Mouse (Mus musculus): Measurements from ENCODE around the gene Hopx. TPM values are rescaled to one million over a fixed set of nuclear protein-coding genes. Genes with fewer than 3 reads are reported as not detected.

Gene Hopx
- polyA plus RNA-seq, 1 experiment: 0.51 TPM

GRCm38 (mm10) chr5:77087122-77087521 lies 27.8 kb downstream of the Hopx start:
- no peaks in the 10 kb centered on the region for H3K36me3 ChIP-seq (ENCODE audit: control insufficient read depth)
- H3K27me3 ChIP-seq (ENCODE audit: control insufficient read depth): no peaks in the 10 kb centered on the region
- peaks cover 3% of the 10 kb centered on the region for H3K4me1 ChIP-seq (ENCODE audit: control insufficient read depth)
- H3K9me3 ChIP-seq (ENCODE audit: control insufficient read depth, low read length): no peaks in the 10 kb centered on the region
- no peak overlapping the region for H3K4me3 ChIP-seq (replicated peaks)
- TF ChIP-seq TAL1 (IDR thresholded peaks at IDR 0.05; ENCODE audit: low read length): no peak
- no peak for TF ChIP-seq GATA1 (IDR thresholded peaks at IDR 0.05; ENCODE audit: low read length)

- TF ChIP-seq GATA1 (IDR thresholded peaks at IDR 0.05; ENCODE audit: low read length): no peak
- TF ChIP-seq TAL1 (IDR thresholded peaks at IDR 0.05; ENCODE audit: low read length): no peak
- H3K4me3 ChIP-seq (replicated peaks): no peak overlapping the region
- H3K9me3 ChIP-seq (ENCODE audit: control insufficient read depth, low read length): no peaks in the 10 kb centered on the region
- H3K4me1 ChIP-seq (ENCODE audit: control insufficient read depth): no peaks in the 10 kb centered on the region
- no peaks in the 10 kb centered on the region for H3K36me3 ChIP-seq (ENCODE audit: control insufficient read depth)
- H3K27me3 ChIP-seq (ENCODE audit: control insufficient read depth): no peaks in the 10 kb centered on the region
Measured at GRCm38 (mm10) chr5:77086541-77086940, 28.4 kb downstream of the Hopx start.

- no peak for TF ChIP-seq TAL1 (IDR thresholded peaks at IDR 0.05; ENCODE audit: low read length)
- no peak for TF ChIP-seq GATA1 (IDR thresholded peaks at IDR 0.05; ENCODE audit: low read length)
- H3K4me3 ChIP-seq (replicated peaks): no peak overlapping the region
- no peaks in the 10 kb centered on the region for H3K36me3 ChIP-seq (ENCODE audit: control insufficient read depth)
- H3K4me1 ChIP-seq (ENCODE audit: control insufficient read depth): no peaks in the 10 kb centered on the region
- H3K9me3 ChIP-seq (ENCODE audit: control insufficient read depth, low read length): no peaks in the 10 kb centered on the region
- no peaks in the 10 kb centered on the region for H3K27me3 ChIP-seq (ENCODE audit: control insufficient read depth)
Measured at GRCm38 (mm10) chr5:77085753-77086450, 29.0 kb downstream of the Hopx start.

- no peaks in the 10 kb centered on the region for H3K36me3 ChIP-seq (ENCODE audit: control insufficient read depth)
- no peak for TF ChIP-seq GATA1 (IDR thresholded peaks at IDR 0.05; ENCODE audit: low read length)
- no peak for TF ChIP-seq TAL1 (IDR thresholded peaks at IDR 0.05; ENCODE audit: low read length)
- no peak overlapping the region for H3K4me3 ChIP-seq (replicated peaks)
- no peaks in the 10 kb centered on the region for H3K4me1 ChIP-seq (ENCODE audit: control insufficient read depth)
- H3K9me3 ChIP-seq (ENCODE audit: control insufficient read depth, low read length): no peaks in the 10 kb centered on the region
- 0 out of 2 replicates have a peak, but pooled peaks cover 2% of the 10 kb centered on the region for H3K27me3 ChIP-seq (ENCODE audit: control insufficient read depth)
Measured at GRCm38 (mm10) chr5:77084418-77084817, 30.5 kb downstream of the Hopx start.

- H3K4me1 ChIP-seq (ENCODE audit: control insufficient read depth): no peaks in the 10 kb centered on the region
- H3K4me3 ChIP-seq (replicated peaks): no peak overlapping the region
- 0 out of 2 replicates have a peak, but pooled peaks cover 2% of the 10 kb centered on the region for H3K27me3 ChIP-seq (ENCODE audit: control insufficient read depth)
- H3K9me3 ChIP-seq (ENCODE audit: control insufficient read depth, low read length): no peaks in the 10 kb centered on the region; the same call in 1 of the 2 replicates
- TF ChIP-seq GATA1 (IDR thresholded peaks at IDR 0.05; ENCODE audit: low read length) (no peak), TAL1 (IDR thresholded peaks at IDR 0.05; ENCODE audit: low read length) (no peak)
- H3K36me3 ChIP-seq (ENCODE audit: control insufficient read depth): no peaks in the 10 kb centered on the region
Measured at GRCm38 (mm10) chr5:77082735-77083134, 32.2 kb downstream of the Hopx start.

- TF ChIP-seq TAL1 (IDR thresholded peaks at IDR 0.05; ENCODE audit: low read length) (no peak), GATA1 (IDR thresholded peaks at IDR 0.05; ENCODE audit: low read length) (no peak)
- H3K9me3 ChIP-seq (ENCODE audit: control insufficient read depth, low read length): peaks cover 5% of the 10 kb centered on the region
- H3K4me3 ChIP-seq (replicated peaks): no peak overlapping the region
- 0 out of 2 replicates have a peak, but pooled peaks cover 2% of the 10 kb centered on the region for H3K27me3 ChIP-seq (ENCODE audit: control insufficient read depth)
- H3K36me3 ChIP-seq (ENCODE audit: control insufficient read depth): no peaks in the 10 kb centered on the region
- H3K4me1 ChIP-seq (ENCODE audit: control insufficient read depth): no peaks in the 10 kb centered on the region
Measured at GRCm38 (mm10) chr5:77080761-77081160, 34.2 kb downstream of the Hopx start.

- H3K27me3 ChIP-seq (ENCODE audit: control insufficient read depth): 0 out of 2 replicates have a peak, but pooled peaks cover 2% of the 10 kb centered on the region
- peaks cover 5% of the 10 kb centered on the region for H3K9me3 ChIP-seq (ENCODE audit: control insufficient read depth, low read length)
- TF ChIP-seq TAL1 (IDR thresholded peaks at IDR 0.05; ENCODE audit: low read length) (no peak), GATA1 (IDR thresholded peaks at IDR 0.05; ENCODE audit: low read length) (no peak)
Measured at GRCm38 (mm10) chr5:77075951-77076350, 39.0 kb downstream of the Hopx start.

GRCm38 (mm10) chr5:77074914-77075313 lies 40.0 kb downstream of the Hopx start:
- Histone ChIP-seq H3K36me3 (ENCODE audit: control insufficient read depth) (no peaks in the 10 kb centered on the region), H3K9me3 (ENCODE audit: control insufficient read depth, low read length) (peaks cover 5% of the 10 kb centered on the region), H3K27me3 (ENCODE audit: control insufficient read depth) (no peaks in the 10 kb centered on the region), H3K4me1 (ENCODE audit: control insufficient read depth) (no peaks in the 10 kb centered on the region), H3K4me3 (replicated peaks) (no peak overlapping the region)
- TF ChIP-seq GATA1 (IDR thresholded peaks at IDR 0.05; ENCODE audit: low read length) (no peak), TAL1 (IDR thresholded peaks at IDR 0.05; ENCODE audit: low read length) (no peak)

More at GRCm38 (mm10) chr5:77075951-77076350, 39.0 kb downstream of the Hopx start:
- Histone ChIP-seq H3K4me3 (replicated peaks) (no peak overlapping the region), H3K4me1 (ENCODE audit: control insufficient read depth) (no peaks in the 10 kb centered on the region), H3K36me3 (ENCODE audit: control insufficient read depth) (no peaks in the 10 kb centered on the region)

- no peak overlapping the region for H3K4me3 ChIP-seq (replicated peaks)
- TF ChIP-seq GATA1 (IDR thresholded peaks at IDR 0.05; ENCODE audit: low read length): no peak
- no peak for TF ChIP-seq TAL1 (IDR thresholded peaks at IDR 0.05; ENCODE audit: low read length)
Measured at GRCm38 (mm10) chr5:77073794-77074193, 41.1 kb downstream of the Hopx start.

More at GRCm38 (mm10) chr5:77073794-77074193, 41.1 kb downstream of the Hopx start:
- no peaks in the 10 kb centered on the region for H3K27me3 ChIP-seq (ENCODE audit: control insufficient read depth)
- no peaks in the 10 kb centered on the region for H3K36me3 ChIP-seq (ENCODE audit: control insufficient read depth)
- no peaks in the 10 kb centered on the region for H3K4me1 ChIP-seq (ENCODE audit: control insufficient read depth)
- peaks cover 5% of the 10 kb centered on the region for H3K9me3 ChIP-seq (ENCODE audit: control insufficient read depth, low read length)
